Mouse (Mus musculus) heart, adult 2 months (tissue): ENCODE data around the gene Reln.

Experiments
- CTCF ChIP-seq: fragments of 200-600 bp; IDR thresholded peaks from 2 replicates; pipeline ENCODE4 v1.8.1; 2022; ENCODE audit warnings: antibody characterized with exemption, mild to moderate bottlenecking, moderate library complexity
- EP300 ChIP-seq: fragments of 200-500 bp; IDR thresholded peaks from 2 replicates; pipeline ENCODE4 v1.6.1; 2011; ENCODE audit warnings: low read depth, low read length, control low read depth; ENCODE audit not compliant: insufficient read depth
- POLR2A ChIP-seq: fragments of 200-500 bp; IDR thresholded peaks from 2 replicates; pipeline ENCODE4 v1.6.1; 2011; ENCODE audit warnings: mild to moderate bottlenecking, low read depth, low read length, control low read depth; ENCODE audit not compliant: insufficient read depth

DNA sequence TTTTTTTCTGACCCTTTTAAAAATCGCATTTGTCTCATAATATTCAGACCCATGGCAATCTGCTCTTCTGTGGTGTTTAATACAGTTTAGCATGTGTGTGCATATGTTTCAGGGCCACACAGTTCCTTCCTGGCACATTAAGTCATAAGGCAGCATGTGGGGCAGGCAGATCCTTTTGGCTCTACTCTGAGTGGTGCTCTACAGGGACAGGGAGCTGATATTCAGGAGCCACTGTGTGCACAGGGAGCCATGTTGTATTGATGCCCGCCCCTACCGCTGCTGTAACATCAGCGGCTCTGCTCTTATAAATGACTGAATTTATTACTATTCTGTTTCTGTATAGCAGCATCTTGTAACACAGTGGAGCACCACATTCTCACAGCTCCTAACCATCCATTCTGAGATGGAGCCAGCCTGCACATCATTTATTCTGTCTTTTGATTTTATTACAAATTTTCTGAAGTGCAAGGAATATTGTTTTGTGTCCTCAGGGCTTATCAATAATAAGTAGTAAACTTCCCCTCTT is 410.3 kb downstream of the Reln start:
- TF ChIP-seq CTCF (no peak), POLR2A (no peak), EP300 (no peak)
